In the genomic region with DNA sequence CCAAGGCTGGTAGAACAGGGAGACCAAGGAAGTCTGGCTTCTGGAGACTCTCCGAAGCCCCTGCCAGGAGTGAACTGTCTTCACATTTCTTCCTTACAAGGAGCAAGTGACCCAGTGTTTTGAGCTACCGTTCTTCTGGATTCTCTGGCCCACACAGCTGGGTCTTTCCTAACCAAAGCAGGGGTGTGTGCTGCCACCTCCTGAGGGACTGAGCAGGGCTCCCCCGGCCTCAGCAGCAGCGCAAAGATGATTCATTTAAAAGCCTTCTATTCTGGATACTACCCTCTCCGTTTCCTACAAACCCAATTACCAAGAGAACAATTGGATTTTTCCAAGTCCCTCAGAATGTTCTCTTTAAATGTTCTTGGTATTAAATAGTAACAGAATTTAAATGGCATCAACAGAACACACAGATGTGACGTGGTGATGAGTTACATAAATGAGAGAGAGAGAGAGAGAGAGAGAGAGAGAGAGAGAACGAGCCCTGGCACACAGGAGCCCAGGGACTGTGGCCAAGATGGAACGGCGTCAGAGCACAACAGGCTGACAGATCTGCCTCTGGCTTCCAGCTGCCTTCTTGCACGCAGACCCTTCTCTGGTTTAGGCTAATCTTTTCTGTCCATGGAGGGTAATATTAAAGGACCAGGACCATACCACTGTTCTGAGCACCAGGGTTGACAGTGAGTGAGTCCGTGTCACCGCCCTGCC, we compare ENCODE assay signal across 12 mouse cellular contexts.
A peak's percentile ranks its signal among the peaks of the same experiment; 100 is the strongest.
DNase-seq lines count a peak whose midpoint lies in the region; ATAC-seq lines count a peak whose summit lies in the region.
"Had no signal": no experiment of that assay in that cellular context is flagged by ENCODE, and none has a peak within 500 bp of the region (broad histone marks: within the 10 kb centered on the region; RNA-seq: fewer than 3 reads in every experiment).

No protein-coding gene starts in this region.

- H3K27me3 ChIP-seq in midbrain, embryonic 14.5 days (ENCODE audit: control insufficient read depth, insufficient read depth, low read length): no peaks in the 10 kb centered on the region
- no peaks in the 10 kb centered on the region for H3K27me3 ChIP-seq in midbrain, embryonic 10.5 days (ENCODE audit: low read depth, poor library complexity, severe bottlenecking)
- H3K27me3 ChIP-seq: forebrain, embryonic 12.5 days; liver, embryonic 15.5 days had no signal

- H3K4me3 ChIP-seq in midbrain, embryonic 14.5 days (replicated peaks; ENCODE audit: low read depth, low read length): no peak overlapping the region
- H3K4me3 ChIP-seq in midbrain, embryonic 10.5 days: no peak overlapping the region
- H3K4me3 ChIP-seq: forebrain, embryonic 12.5 days; hindbrain, embryonic 10.5 days; liver, embryonic 15.5 days had no signal

- no peaks in the 10 kb centered on the region for H3K36me3 ChIP-seq in midbrain, embryonic 14.5 days (ENCODE audit: control insufficient read depth, insufficient read depth, low read length)
- H3K36me3 ChIP-seq in midbrain, embryonic 10.5 days: no peaks in the 10 kb centered on the region
- H3K36me3 ChIP-seq: forebrain, embryonic 12.5 days; hindbrain, embryonic 10.5 days; liver, embryonic 15.5 days had no signal

- no peaks in the 10 kb centered on the region for H3K4me1 ChIP-seq in midbrain, embryonic 14.5 days (ENCODE audit: control insufficient read depth, insufficient read depth, low read length)
- H3K4me1 ChIP-seq in midbrain, embryonic 10.5 days: peaks cover under 1% of the 10 kb centered on the region; the same call in 1 of the 2 replicates
- H3K4me1 ChIP-seq: forebrain, embryonic 12.5 days; liver, embryonic 15.5 days had no signal

- no peak for ATAC-seq in midbrain, embryonic 14.5 days (ENCODE audit: low FRiP score, low TSS enrichment)

- H3K9me3 ChIP-seq in midbrain, embryonic 14.5 days (ENCODE audit: control insufficient read depth, low read length): no peaks in the 10 kb centered on the region
- H3K9me3 ChIP-seq in midbrain, embryonic 10.5 days (replicated peaks): no peaks in the 10 kb centered on the region
- H3K9me3 ChIP-seq: forebrain, embryonic 12.5 days; hindbrain, embryonic 10.5 days; liver, embryonic 15.5 days had no signal

- DNase-seq in cerebellum, postnatal 14 days: peak; percentile 32 to 57
- no peak for DNase-seq in cerebellum, postnatal 25 days
- DNase-seq in midbrain, embryonic 14.5 days: peak; percentile 14
- DNase-seq in midbrain, embryonic 10.5 days (ENCODE audit: low spot score): no peak
- peak; percentile 51 for DNase-seq in lung, postnatal 10 days
- no peak for DNase-seq in ovary, postnatal 10 days (ENCODE audit: low spot score)
- no peak for DNase-seq in embryo, embryonic 11 days
- no peak for DNase-seq in T-cell, adult 2 months (ENCODE audit: low spot score)
- DNase-seq: kidney, postnatal 14 days had no signal

- WGBS in midbrain, embryonic 14.5 days: 80% methylated on average over 12 of the region's 12 CpGs
- 89% methylated on average over 12 of the region's 12 CpGs for WGBS in midbrain, embryonic 10.5 days

- H3K9ac ChIP-seq in midbrain, embryonic 14.5 days (replicated peaks; ENCODE audit: low read length): no peak overlapping the region
- H3K9ac ChIP-seq: forebrain, embryonic 12.5 days; liver, embryonic 15.5 days had no signal

- no peak overlapping the region for H3K4me2 ChIP-seq in midbrain, embryonic 14.5 days (ENCODE audit: low read length)
- H3K4me2 ChIP-seq: forebrain, embryonic 12.5 days; liver, embryonic 15.5 days had no signal

- no peak overlapping the region for H3K27ac ChIP-seq in midbrain, embryonic 14.5 days (replicated peaks; ENCODE audit: low read depth, low read length)
- H3K27ac ChIP-seq in midbrain, embryonic 10.5 days (replicated peaks): no peak overlapping the region
- H3K27ac ChIP-seq: forebrain, embryonic 12.5 days; hindbrain, embryonic 10.5 days; liver, embryonic 15.5 days had no signal

Comparison
In these comparisons a context has a peak if more than half of its experiments do, and no peak if none do; other contexts are left out.
1. DNase-seq: peak in cerebellum, postnatal 14 days (2 of 2), midbrain, embryonic 14.5 days (single experiment) and lung, postnatal 10 days (single experiment); none in cerebellum, postnatal 25 days (0 of 2), midbrain, embryonic 10.5 days (single experiment), ovary, postnatal 10 days (single experiment), embryo, embryonic 11 days (single experiment) and T-cell, adult 2 months (single experiment).